Mouse (Mus musculus) liver, adult 2 months (tissue): ENCODE data around the gene Fgr.

Experiments
- CTCF ChIP-seq: fragments of 200-500 bp; IDR thresholded peaks from 2 replicates; pipeline ENCODE4 v1.5.1; 2011; ENCODE audit warnings: low read depth, low read length, control low read depth
- POLR2A ChIP-seq: fragments of 200-500 bp; IDR thresholded peaks from 2 replicates; pipeline ENCODE4 v1.6.1; 2011; ENCODE audit warnings: low read length, control low read depth; ENCODE audit not compliant: insufficient read depth; ENCODE audit errors: extremely low read depth

- TF ChIP-seq CTCF (no peak), POLR2A (no peak)
Observed at GRCm38 (mm10) chr4:132976729-132977128, 2.8 kb downstream of the Fgr start.
